Mouse (Mus musculus) thymus, postnatal 36 days (tissue): ENCODE data around the gene Gm20403.
A peak's percentile ranks its signal among the peaks of the same experiment; 100 is the strongest.
"Not testable (repeated sequence)": the region's sequence is repeated elsewhere in the genome, so short reads cannot be mapped to it uniquely, and the experiment has no call there.

Source experiments
- DNase-seq, 2 experiments: peaks; one replicate each; pipeline ENCODE4 v3.0.0; 2022; ENCODE audit warnings: mixed read lengths in 2 of 2

Gm20403 gene

GRCm38 (mm10) chr12:54992814-54993213, 6.5 kb upstream of the Gm20403 start:
- DNase-seq, result no peak

- no peak for DNase-seq
These were observed 2.1 kb upstream of the Gm20403 start for GRCm38 (mm10) chr12:54988323-54988850.

- DNase-seq, result no peak
These were observed 827 bp upstream of the Gm20403 start for GRCm38 (mm10) chr12:54987156-54987555.

- peak; percentile 66 to 71 for DNase-seq
These were observed 875 bp downstream of the Gm20403 start for GRCm38 (mm10) chr12:54985257-54986051.

GRCm38 (mm10) chr12:54984701-54985256, 1.6 kb downstream of the Gm20403 start:
- DNase-seq, result peak; percentile 67 to 73

- DNase-seq, result no peak
These were observed 3.2 kb downstream of the Gm20403 start for GRCm38 (mm10) chr12:54982935-54983715.

GRCm38 (mm10) chr12:54981962-54982361, 4.4 kb downstream of the Gm20403 start:
- DNase-seq, result no peak

- no peak for DNase-seq
These were observed 5.4 kb downstream of the Gm20403 start for GRCm38 (mm10) chr12:54980939-54981338.

GRCm38 (mm10) chr12:54980532-54980931, 5.8 kb downstream of the Gm20403 start:
- no peak for DNase-seq

GRCm38 (mm10) chr12:54969033-54969432, 17.3 kb downstream of the Gm20403 start:
- no peak for DNase-seq

- no peak for DNase-seq
These were observed 20.7 kb downstream of the Gm20403 start for GRCm38 (mm10) chr12:54965532-54966160.

- no peak for DNase-seq
These were observed 26.8 kb downstream of the Gm20403 start for GRCm38 (mm10) chr12:54959569-54959968.

- no peak for DNase-seq
These were observed 29.4 kb downstream of the Gm20403 start for GRCm38 (mm10) chr12:54956974-54957373.

- no peak for DNase-seq
These were observed 29.9 kb downstream of the Gm20403 start for GRCm38 (mm10) chr12:54956457-54956856.

GRCm38 (mm10) chr12:54946116-54946515, 40.2 kb downstream of the Gm20403 start:
- no peak for DNase-seq

GRCm38 (mm10) chr12:54942586-54943157, 43.7 kb downstream of the Gm20403 start:
- DNase-seq, result not testable (repeated sequence)

- DNase-seq, result not testable (repeated sequence)
These were observed 48.6 kb downstream of the Gm20403 start for GRCm38 (mm10) chr12:54937581-54938343.
